Mouse (Mus musculus): ENCODE measurements at regions not wholly inside any gene's neighbourhood (a gene's known extent, or its start where the extent isn't known, plus 50 kb on each side); places are given as distances from the start of the nearest gene placed in this dataset.

DNA sequence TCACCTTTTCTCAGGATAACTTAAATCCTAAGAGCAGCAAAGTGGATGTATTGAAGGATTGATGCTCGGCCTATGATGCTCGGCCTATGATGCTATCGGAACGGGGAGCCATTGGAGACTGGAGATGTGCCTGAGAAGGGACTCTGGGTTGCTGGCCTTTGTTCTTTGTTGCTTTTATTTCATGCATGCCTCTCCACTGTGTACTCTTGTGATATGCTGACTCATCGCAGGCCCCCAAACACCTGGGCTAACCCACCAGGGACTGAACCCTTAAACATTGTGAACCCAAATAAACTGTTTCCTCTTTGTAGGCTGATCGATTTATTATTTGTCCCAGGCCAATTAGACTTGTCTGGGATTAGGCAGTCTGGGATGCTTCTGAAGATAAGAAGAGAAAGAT lies 61.9 kb downstream of the Pdcl3 start:
- no peak for DNase-seq (ENCODE audit: low read depth, low spot score)

DNA sequence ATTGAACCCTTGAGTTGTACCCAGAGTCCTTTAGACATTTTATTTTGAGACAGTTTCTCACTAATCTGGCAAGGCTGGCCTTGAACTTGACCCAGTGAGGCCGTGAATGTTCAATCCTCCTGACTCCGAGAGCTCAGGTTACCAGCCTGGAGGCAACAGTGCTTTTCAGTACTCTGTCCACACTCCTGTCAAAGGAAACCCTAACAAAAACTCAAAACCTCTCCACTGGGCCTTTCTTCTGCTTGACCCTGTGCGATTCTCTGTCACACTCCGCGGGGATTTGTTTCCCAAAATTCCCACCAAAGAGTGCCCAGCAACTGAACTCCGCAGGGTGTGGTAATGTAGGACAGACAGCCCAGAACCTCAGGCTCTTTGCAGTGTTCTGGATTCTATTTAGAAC lies 71.9 kb downstream of the Pdcl3 start:
- no peak for DNase-seq (ENCODE audit: low read depth, low spot score)

- DNase-seq (ENCODE audit: low read depth, low spot score), result no peak
Observed at GRCm38 (mm10) chr1:39062509-39062908, 77.1 kb downstream of the Pdcl3 start.

- DNase-seq (ENCODE audit: low read depth, low spot score), result no peak
Observed at GRCm38 (mm10) chr1:39063666-39064385, 78.4 kb downstream of the Pdcl3 start.

DNA sequence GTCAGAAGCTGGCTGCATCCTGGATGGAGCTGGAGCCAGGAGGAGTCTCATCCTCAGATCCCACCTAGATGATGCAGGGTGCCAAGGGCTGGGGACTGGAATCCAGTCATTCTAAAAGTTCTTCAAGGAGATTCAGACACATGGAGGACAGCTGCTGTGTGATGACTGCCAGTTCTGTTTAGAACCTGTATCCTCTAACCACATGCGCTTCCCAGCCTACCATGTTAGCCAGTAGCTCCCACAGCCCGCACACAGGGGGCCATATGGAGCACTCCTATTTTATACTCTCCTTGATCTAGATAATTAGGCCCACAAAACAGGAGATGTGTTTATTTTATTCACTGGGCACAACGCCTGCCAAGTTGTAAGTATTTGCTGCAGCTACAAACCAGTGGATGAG lies 79.4 kb downstream of the Pdcl3 start:
- DNase-seq (ENCODE audit: low read depth, low spot score), result no peak

- no peak for DNase-seq (ENCODE audit: low read depth, low spot score)
Observed at GRCm38 (mm10) chr1:39067901-39068300, 82.5 kb downstream of the Pdcl3 start.

GRCm38 (mm10) chr1:39069086-39069655 lies 83.8 kb downstream of the Pdcl3 start:
- no peak for DNase-seq (ENCODE audit: low read depth, low spot score)

GRCm38 (mm10) chr1:39069676-39070075 lies 84.3 kb downstream of the Pdcl3 start:
- DNase-seq (ENCODE audit: low read depth, low spot score), result no peak

DNA sequence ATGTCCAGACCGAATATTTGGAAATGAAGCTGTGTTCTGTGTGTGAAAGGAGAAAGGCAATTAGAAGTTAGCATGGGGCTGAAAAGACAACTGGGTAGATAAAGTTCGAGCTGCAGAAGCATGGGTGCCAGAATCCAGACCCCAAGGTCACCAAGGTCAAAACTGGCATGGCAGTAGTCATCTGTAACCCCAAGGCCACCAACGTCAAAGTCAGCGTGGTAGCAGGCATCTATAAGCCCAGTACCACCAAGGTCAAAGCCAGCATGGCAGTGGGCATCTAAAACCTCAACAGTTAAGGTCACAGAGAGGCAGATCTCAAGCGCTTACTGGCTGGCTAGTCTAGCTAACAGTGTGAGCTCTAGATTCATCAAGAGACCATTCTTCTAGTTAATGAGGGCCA lies 90.6 kb downstream of the Pdcl3 start:
- no peak for DNase-seq (ENCODE audit: low read depth, low spot score)

DNA sequence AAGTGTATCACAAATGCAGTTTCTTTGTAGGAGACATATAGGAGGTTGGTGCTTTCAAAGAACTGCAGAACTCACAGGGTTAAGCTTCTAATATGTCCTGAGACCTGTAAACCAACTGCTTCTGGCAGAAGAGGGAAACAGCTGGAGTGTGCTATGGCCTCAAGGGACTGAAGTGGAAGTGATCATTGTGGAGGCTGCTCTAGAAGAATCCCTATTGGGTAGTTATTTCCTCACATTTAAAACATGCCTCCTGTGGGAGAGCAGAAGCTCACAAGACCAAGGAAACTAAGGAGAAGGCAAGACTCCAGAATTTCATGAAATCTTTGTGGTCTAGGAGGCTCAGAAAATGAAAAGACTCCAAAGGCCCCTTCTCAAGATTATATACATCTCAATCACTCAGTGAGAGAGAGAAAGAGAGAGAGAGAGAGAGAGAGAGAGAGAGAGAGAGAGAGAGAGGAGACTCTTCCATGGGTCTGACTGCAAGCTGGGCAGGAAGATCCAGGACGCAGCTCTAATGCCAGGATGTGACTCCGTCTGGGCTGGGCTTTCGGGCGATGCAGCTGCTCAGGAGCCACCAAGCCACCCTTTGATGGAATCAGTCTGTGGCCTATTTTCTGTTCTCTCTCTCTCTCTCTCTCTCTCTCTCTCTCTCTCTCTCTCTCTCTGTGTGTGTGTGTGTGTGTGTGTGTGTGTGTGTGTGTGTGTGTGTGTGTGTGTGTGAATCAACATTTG lies 93.3 kb downstream of the Pdcl3 start:
- no peak for DNase-seq (ENCODE audit: low read depth, low spot score)

- DNase-seq (ENCODE audit: low read depth, low spot score), result no peak
Observed at GRCm38 (mm10) chr1:39083911-39084826, 98.8 kb downstream of the Pdcl3 start.

- no peak for DNase-seq (ENCODE audit: low read depth, low spot score)
Observed at GRCm38 (mm10) chr1:39086273-39086672, 100.9 kb downstream of the Pdcl3 start.

DNA sequence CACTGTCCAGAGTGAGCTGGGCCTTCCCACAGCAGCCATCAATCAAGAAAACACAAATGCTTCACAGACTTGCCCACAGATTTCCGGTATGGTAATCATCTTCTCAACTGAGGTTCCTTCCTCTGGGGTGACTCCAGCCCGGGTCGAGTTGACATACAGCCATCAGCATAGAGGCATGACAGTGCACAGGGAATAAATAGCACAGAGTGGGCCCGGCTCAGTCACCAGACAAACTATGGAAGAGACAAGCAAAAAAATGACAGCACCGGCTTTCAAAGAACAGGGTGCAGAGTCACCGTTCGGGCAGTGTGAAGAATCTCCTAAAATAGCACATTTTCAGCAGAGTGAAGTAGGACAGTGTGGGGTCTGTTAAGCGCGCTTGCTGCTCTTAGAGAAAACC lies 103.7 kb upstream of the Npas2 start:
- no peak for DNase-seq (ENCODE audit: low read depth, low spot score)

GRCm38 (mm10) chr1:39091121-39091520 lies 102.4 kb upstream of the Npas2 start:
- DNase-seq (ENCODE audit: low read depth, low spot score), result no peak

GRCm38 (mm10) chr1:39091638-39092037 lies 101.9 kb upstream of the Npas2 start:
- DNase-seq (ENCODE audit: low read depth, low spot score), result no peak

GRCm38 (mm10) chr1:39093291-39093690 lies 100.2 kb upstream of the Npas2 start:
- DNase-seq (ENCODE audit: low read depth, low spot score), result no peak

- DNase-seq (ENCODE audit: low read depth, low spot score), result no peak
Observed at GRCm38 (mm10) chr1:39094001-39094400, 99.5 kb upstream of the Npas2 start.

GRCm38 (mm10) chr1:39095901-39096300 lies 97.6 kb upstream of the Npas2 start:
- DNase-seq (ENCODE audit: low read depth, low spot score), result no peak

GRCm38 (mm10) chr1:39096726-39097125 lies 96.8 kb upstream of the Npas2 start:
- DNase-seq (ENCODE audit: low read depth, low spot score), result no peak

GRCm38 (mm10) chr1:39097499-39097898 lies 96.0 kb upstream of the Npas2 start:
- no peak for DNase-seq (ENCODE audit: low read depth, low spot score)

DNA sequence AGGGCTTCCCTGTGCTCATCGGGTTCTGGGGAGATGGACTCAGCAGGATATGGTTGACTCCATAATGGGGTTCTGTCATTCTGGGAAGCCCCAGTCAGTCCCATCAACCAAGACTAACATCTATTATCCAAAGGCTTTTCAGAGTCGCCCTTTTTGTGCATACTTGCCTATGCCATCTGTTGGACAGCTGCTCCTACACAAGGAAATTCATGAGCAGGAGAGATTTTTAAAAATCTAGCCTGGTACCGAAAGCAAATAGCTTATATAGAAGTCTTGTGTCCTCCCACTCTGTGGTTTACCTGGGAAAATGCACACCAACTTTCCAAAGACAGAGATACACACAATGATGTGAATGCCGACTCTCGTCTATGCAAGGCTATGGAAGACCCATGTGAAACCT lies 95.4 kb upstream of the Npas2 start:
- no peak for DNase-seq (ENCODE audit: low read depth, low spot score)

- DNase-seq (ENCODE audit: low read depth, low spot score), result no peak
Observed at GRCm38 (mm10) chr1:39099246-39099645, 94.3 kb upstream of the Npas2 start.

Data from WW6 (cell line).